Mouse (Mus musculus) embryonic facial prominence, embryonic 13.5 days (tissue): ENCODE measurements around the gene Gm49336. TPM values are rescaled to one million over a fixed set of nuclear protein-coding genes. Genes with fewer than 3 reads are reported as not detected.
A peak's percentile ranks its signal among the peaks of the same experiment; 100 is the strongest.

Experiments
- ATAC-seq: fragments of 200-750 bp; cut with Nextera tagmentation; 2 replicates; pipeline ENCODE4 v1.8.0; 2017; ENCODE audit warnings: low read depth; ENCODE audit not compliant: insufficient number of reproducible peaks, insufficient read depth, low FRiP score, low TSS enrichment
- H3K27ac ChIP-seq: fragments of 300-500 bp; sonication (generic); 2 replicates; pipeline ENCODE4 v1.5.1; 2015; ENCODE audit warnings: moderate library complexity, mild to moderate bottlenecking, inconsistent platforms
- H3K27me3 ChIP-seq: fragments of 300-500 bp; sonication (generic); 2 replicates; pipeline ENCODE4 v1.6.1; 2015; ENCODE audit warnings: mild to moderate bottlenecking, inconsistent platforms
- H3K36me3 ChIP-seq: fragments of 300-500 bp; sonication (generic); 2 replicates; pipeline ENCODE4 v1.6.1; 2015; ENCODE audit warnings: mild to moderate bottlenecking, inconsistent platforms
- H3K4me1 ChIP-seq: fragments of 300-500 bp; sonication (generic); 2 replicates; pipeline ENCODE4 v1.6.1; 2015; ENCODE audit warnings: inconsistent platforms
- H3K4me2 ChIP-seq: fragments of 300-500 bp; sonication (generic); 2 replicates; pipeline ENCODE4 v1.6.1; 2015; ENCODE audit warnings: moderate library complexity, mild to moderate bottlenecking, inconsistent platforms
- H3K4me3 ChIP-seq: fragments of 300-500 bp; sonication (generic); 2 replicates; pipeline ENCODE4 v1.5.1; 2015; ENCODE audit warnings: mild to moderate bottlenecking, inconsistent platforms
- H3K9ac ChIP-seq: fragments of 300-500 bp; sonication (generic); 2 replicates; pipeline ENCODE4 v1.6.1; 2015; ENCODE audit warnings: mild to moderate bottlenecking, inconsistent platforms
- H3K9me3 ChIP-seq: fragments of 300-500 bp; sonication (generic); 2 replicates; pipeline ENCODE4 v1.6.1; 2016; ENCODE audit warnings: inconsistent platforms
- WGBS: fragments of 180-500 bp; shearing (Covaris S2); methylation state at CpG from one replicate; pipeline ENCODE4 v1.1.7; 2015; ENCODE audit warnings: mixed read lengths; 5-methylcytosine and 5-hydroxymethylcytosine counted together
- microRNA counts: library from miRNA; unstranded; fragments of <30 nt; microRNA quantifications from one replicate; lab custom pipeline; 2016
- microRNA-seq: library from miRNA; unstranded; fragments of <30 nt; microRNA quantifications from one replicate; pipeline ENCODE4, GENCODE M21; 2016
- polyA plus RNA-seq: library from polyadenylated mRNA; unstranded; fragments of >200 nt; fragmentation: Nextera tagmentation; extraction: Ambion mirVana; gene quantifications from 2 replicates; pipeline ENCODE4 v1.2.1, GENCODE M21; 2015

The Gm49336 gene
- polyA plus RNA-seq, 1 experiment from 2014 or later = 46.0 TPM

GRCm38 (mm10) chr14:60177614-60178570 is 73.4 kb downstream of the Gm49336 start:
- Histone ChIP-seq H3K36me3 (no peaks in the 10 kb centered on the region), H3K27me3 (peaks cover 62% of the 10 kb centered on the region)
- peak; percentile 17; the same call in 1 of the 2 replicates for ATAC-seq

GRCm38 (mm10) chr14:60176891-60177613 is 74.3 kb downstream of the Gm49336 start:
- Histone ChIP-seq H3K4me1 (peaks cover 7% of the 10 kb centered on the region; the same call in 1 of the 2 replicates), H3K4me3 (peak overlapping the region; percentile 70), H3K27me3 (peaks cover 65% of the 10 kb centered on the region), H3K4me2 (peak overlapping the region; percentile 99), H3K36me3 (no peaks in the 10 kb centered on the region), H3K9me3 (no peaks in the 10 kb centered on the region), H3K9ac (peak overlapping the region; percentile 71), H3K27ac (no peak overlapping the region)
- WGBS = under 1% methylated on average over 80 of the region's 84 CpGs
- peak; percentile 52; the same call in 1 of the 2 replicates for ATAC-seq

More at GRCm38 (mm10) chr14:60177614-60178570, 73.4 kb downstream of the Gm49336 start:
- 19% methylated on average over 37 of the region's 37 CpGs for WGBS
- Histone ChIP-seq H3K4me2 (peak overlapping the region; percentile 99), H3K4me1 (peaks cover 7% of the 10 kb centered on the region; the same call in 1 of the 2 replicates), H3K27ac (no peak overlapping the region), H3K9ac (peak overlapping the region; percentile 71), H3K4me3 (peak overlapping the region; percentile 70), H3K9me3 (no peaks in the 10 kb centered on the region)

- H3K4me2 ChIP-seq = peak overlapping the region; percentile 99
- H3K4me3 ChIP-seq = peak overlapping the region; percentile 70
- peaks cover 7% of the 10 kb centered on the region; the same call in 1 of the 2 replicates for H3K4me1 ChIP-seq
- H3K36me3 ChIP-seq = no peaks in the 10 kb centered on the region
- ATAC-seq = no peak
- peak overlapping the region; percentile 71; the same call in 1 of the 2 replicates for H3K9ac ChIP-seq
- no peaks in the 10 kb centered on the region for H3K9me3 ChIP-seq
- no peak overlapping the region for H3K27ac ChIP-seq
- WGBS = 26% methylated on average over 9 of the region's 9 CpGs
- H3K27me3 ChIP-seq = peaks cover 65% of the 10 kb centered on the region
These were observed 74.8 kb downstream of the Gm49336 start for GRCm38 (mm10) chr14:60176469-60176890.

GRCm38 (mm10) chr14:60172286-60173055 is 78.8 kb downstream of the Gm49336 start:
- Histone ChIP-seq H3K9me3 (no peaks in the 10 kb centered on the region), H3K27me3 (peaks cover 44% of the 10 kb centered on the region), H3K9ac (no peak overlapping the region), H3K4me3 (no peak overlapping the region), H3K36me3 (no peaks in the 10 kb centered on the region), H3K4me1 (peaks cover 3% of the 10 kb centered on the region; the same call in 1 of the 2 replicates), H3K4me2 (no peak overlapping the region), H3K27ac (no peak overlapping the region)
- WGBS = 62% methylated on average over 12 of the region's 12 CpGs
- no peak for ATAC-seq

GRCm38 (mm10) chr14:60170845-60171610 is 80.3 kb downstream of the Gm49336 start:
- H3K27me3 ChIP-seq = peaks cover 29% of the 10 kb centered on the region
- no peaks in the 10 kb centered on the region for H3K36me3 ChIP-seq
- H3K4me2 ChIP-seq = no peak overlapping the region
- 81% methylated on average over 16 of the region's 16 CpGs for WGBS
- no peak for ATAC-seq
- H3K9me3 ChIP-seq = no peaks in the 10 kb centered on the region
- no peak overlapping the region for H3K27ac ChIP-seq
- H3K4me1 ChIP-seq = no peaks in the 10 kb centered on the region
- H3K4me3 ChIP-seq = no peak overlapping the region
- H3K9ac ChIP-seq = no peak overlapping the region

- no peaks in the 10 kb centered on the region for H3K27me3 ChIP-seq
- no peak overlapping the region for H3K4me3 ChIP-seq
- no peak overlapping the region for H3K4me2 ChIP-seq
- H3K36me3 ChIP-seq = no peaks in the 10 kb centered on the region
- no peaks in the 10 kb centered on the region for H3K4me1 ChIP-seq
- no peaks in the 10 kb centered on the region for H3K9me3 ChIP-seq
- no peak overlapping the region for H3K9ac ChIP-seq
- 83% methylated on average over 3 of the region's 3 CpGs for WGBS
- no peak for ATAC-seq
- H3K27ac ChIP-seq = no peak overlapping the region
These were observed 87.9 kb downstream of the Gm49336 start for GRCm38 (mm10) chr14:60163367-60163766.

MicroRNAs encoded within 50 kb of the gene (microRNA counts, 519-probe panel; counts per million panel counts)
- 236 counts per million, percentile 44 among the panel's probes with 10 or more counts for microRNA mmu-miR-719 (lab: Ali Mortazavi, UCI)

Small RNA genes lying within 50 kb of the gene (microRNA-seq; reads per million reads assigned to microRNA genes)
- gene Mir719 = not detected

Other genes starting within 250 kb of the Gm49336 start
- gene Atp8a2, start 54.3 kb downstream of the Gm49336 start, polyA plus RNA-seq = 3.0 and 3.1 TPM in 2 replicates
- not detected in 2 replicates for gene Nupl1, start 76 bp downstream of the Gm49336 start, polyA plus RNA-seq
- gene Mtmr6, start 13.7 kb upstream of the Gm49336 start, polyA plus RNA-seq = 36.2 and 36.5 TPM in 2 replicates
- 4.0 and 5.1 TPM in 2 replicates for gene Amer2, start 121.8 kb upstream of the Gm49336 start, polyA plus RNA-seq